Mouse (Mus musculus): ENCODE results near the gene Fam120b. TPM values are rescaled to one million over a fixed set of nuclear protein-coding genes. Genes with fewer than 3 reads are reported as not detected.

Fam120b gene
- 32.7 and 33.6 TPM in 2 replicates for polyA plus RNA-seq (2014; fragmentation: Nextera tagmentation; extraction: Ambion mirVana)

- H3K27me3 ChIP-seq (ENCODE audit: control insufficient read depth, insufficient read depth, low read length), result no peaks in the 10 kb centered on the region
- ATAC-seq (replicated peaks; ENCODE audit: low FRiP score) (peak; percentile 97), DNase-seq (ENCODE audit: low spot score) (peak; percentile 87)
- peaks cover 5% of the 10 kb centered on the region; the same call in 1 of the 2 replicates for H3K4me1 ChIP-seq (replicated peaks; ENCODE audit: control insufficient read depth, insufficient read depth, low read length)
- peak within 1 kb of the TSS; percentile 85 for H3K9ac ChIP-seq (ENCODE audit: low read length)
- H3K9me3 ChIP-seq (ENCODE audit: control insufficient read depth, low read length), result no peaks in the 10 kb centered on the region
- whole genome bisulfite sequencing, result under 1% methylated on average over 31 of the region's 31 CpGs
- H3K36me3 ChIP-seq (ENCODE audit: control insufficient read depth, insufficient read depth, low read length), result no peaks in the 10 kb centered on the region
- H3K4me3 ChIP-seq (ENCODE audit: low read depth, low read length), result peak within 1 kb of the TSS; percentile 69
- peak within 1 kb of the TSS; percentile 88 for H3K4me2 ChIP-seq (ENCODE audit: low read depth, low read length, severe bottlenecking)
- peak within 1 kb of the TSS; percentile 86 for H3K27ac ChIP-seq (ENCODE audit: low read depth, low read length)
These were observed at the start of gene Fam120b for GRCm38 (mm10) chr17:15395997-15396675. TSS of gene Fam120b (plus strand) at chr17:15396202.

DNA sequence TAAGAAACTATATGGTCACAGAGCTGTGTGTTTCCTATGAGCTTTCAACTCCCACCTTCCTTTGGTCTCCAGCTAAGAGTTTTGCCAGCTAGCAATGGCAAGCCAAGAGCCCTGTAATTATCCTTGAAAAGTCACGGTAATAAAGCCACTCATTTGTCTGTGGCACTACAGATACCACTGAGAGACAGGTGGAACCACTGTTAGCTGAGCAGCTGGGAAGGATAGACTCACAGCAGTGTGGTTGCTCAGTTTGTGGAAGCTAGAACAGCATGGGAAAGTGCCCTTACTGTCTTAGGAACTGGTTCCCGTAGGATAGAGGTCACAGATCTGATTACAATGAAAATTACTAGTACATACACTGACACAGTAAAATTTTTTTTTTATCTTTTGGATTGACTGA lies 45.9 kb upstream of the Fam120b start:
- 80% methylated on average over 2 of the region's 2 CpGs for WGBS
- H3K27me3 ChIP-seq (ENCODE audit: control insufficient read depth, insufficient read depth, low read length), result no peaks in the 10 kb centered on the region
- H3K36me3 ChIP-seq (ENCODE audit: control insufficient read depth, insufficient read depth, low read length), result no peaks in the 10 kb centered on the region
- no peak overlapping the region for H3K27ac ChIP-seq (ENCODE audit: low read depth, low read length)
- H3K4me1 ChIP-seq (replicated peaks; ENCODE audit: control insufficient read depth, insufficient read depth, low read length), result no peaks in the 10 kb centered on the region
- H3K9me3 ChIP-seq (ENCODE audit: control insufficient read depth, low read length), result no peaks in the 10 kb centered on the region
- no peak overlapping the region for H3K4me3 ChIP-seq (ENCODE audit: low read depth, low read length)
- ATAC-seq (replicated peaks; ENCODE audit: low FRiP score) (no peak), DNase-seq (ENCODE audit: low spot score) (peak; percentile 1)
- H3K4me2 ChIP-seq (ENCODE audit: low read depth, low read length, severe bottlenecking), result no peak overlapping the region
- no peak overlapping the region for H3K9ac ChIP-seq (ENCODE audit: low read length)

- Histone ChIP-seq H3K4me2 (ENCODE audit: low read depth, low read length, severe bottlenecking) (no peak overlapping the region), H3K4me3 (ENCODE audit: low read depth, low read length) (no peak overlapping the region), H3K27me3 (ENCODE audit: control insufficient read depth, insufficient read depth, low read length) (no peaks in the 10 kb centered on the region), H3K4me1 (replicated peaks; ENCODE audit: control insufficient read depth, insufficient read depth, low read length) (no peaks in the 10 kb centered on the region), H3K36me3 (ENCODE audit: control insufficient read depth, insufficient read depth, low read length) (no peaks in the 10 kb centered on the region), H3K9ac (ENCODE audit: low read length) (no peak overlapping the region), H3K9me3 (ENCODE audit: control insufficient read depth, low read length) (no peaks in the 10 kb centered on the region), H3K27ac (ENCODE audit: low read depth, low read length) (no peak overlapping the region)
- DNase-seq (ENCODE audit: low spot score) (peak; percentile 45), ATAC-seq (replicated peaks; ENCODE audit: low FRiP score) (no peak)
- WGBS, result 80% methylated on average over 10 of the region's 10 CpGs
These were observed 43.0 kb upstream of the Fam120b start for GRCm38 (mm10) chr17:15352869-15353610.

DNA sequence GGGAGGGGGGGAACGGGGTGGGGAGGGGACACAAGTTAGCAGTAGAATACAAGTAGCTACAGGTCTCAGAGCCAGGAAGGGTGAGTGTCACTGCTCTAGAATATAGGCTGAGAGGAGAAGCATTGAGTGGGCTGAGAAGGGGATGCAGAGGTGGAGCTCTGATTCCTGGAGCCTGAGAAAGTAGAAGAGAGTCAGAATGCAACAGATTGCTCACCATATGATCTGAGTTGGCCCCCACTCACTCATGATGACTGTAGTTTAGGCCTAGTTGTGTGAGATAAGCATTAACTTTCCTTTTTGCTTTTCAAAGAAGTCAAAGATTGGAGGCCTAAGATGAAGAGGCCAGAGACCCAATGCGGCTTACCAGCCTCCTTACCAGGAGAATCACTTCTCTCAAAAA lies 42.0 kb upstream of the Fam120b start:
- Histone ChIP-seq H3K4me2 (ENCODE audit: low read depth, low read length, severe bottlenecking) (no peak overlapping the region), H3K9ac (ENCODE audit: low read length) (no peak overlapping the region), H3K4me1 (replicated peaks; ENCODE audit: control insufficient read depth, insufficient read depth, low read length) (no peaks in the 10 kb centered on the region), H3K27ac (ENCODE audit: low read depth, low read length) (no peak overlapping the region), H3K4me3 (ENCODE audit: low read depth, low read length) (no peak overlapping the region), H3K27me3 (ENCODE audit: control insufficient read depth, insufficient read depth, low read length) (no peaks in the 10 kb centered on the region), H3K9me3 (ENCODE audit: control insufficient read depth, low read length) (no peaks in the 10 kb centered on the region), H3K36me3 (ENCODE audit: control insufficient read depth, insufficient read depth, low read length) (no peaks in the 10 kb centered on the region)
- WGBS, result 80% methylated on average over 2 of the region's 2 CpGs
- no peak for ATAC-seq (replicated peaks; ENCODE audit: low FRiP score)
- DNase-seq (ENCODE audit: low spot score), result peak; percentile 17

- 89% methylated on average over 3 of the region's 3 CpGs for WGBS
- Histone ChIP-seq H3K4me3 (ENCODE audit: low read depth, low read length) (no peak overlapping the region), H3K36me3 (ENCODE audit: control insufficient read depth, insufficient read depth, low read length) (no peaks in the 10 kb centered on the region), H3K4me2 (ENCODE audit: low read depth, low read length, severe bottlenecking) (no peak overlapping the region), H3K4me1 (replicated peaks; ENCODE audit: control insufficient read depth, insufficient read depth, low read length) (no peaks in the 10 kb centered on the region), H3K9ac (ENCODE audit: low read length) (no peak overlapping the region), H3K27me3 (ENCODE audit: control insufficient read depth, insufficient read depth, low read length) (no peaks in the 10 kb centered on the region), H3K9me3 (ENCODE audit: control insufficient read depth, low read length) (no peaks in the 10 kb centered on the region), H3K27ac (ENCODE audit: low read depth, low read length) (no peak overlapping the region)
- ATAC-seq (replicated peaks; ENCODE audit: low FRiP score), result no peak
- no peak for DNase-seq (ENCODE audit: low spot score)
These were observed 40.9 kb upstream of the Fam120b start for GRCm38 (mm10) chr17:15355072-15355471.

DNA sequence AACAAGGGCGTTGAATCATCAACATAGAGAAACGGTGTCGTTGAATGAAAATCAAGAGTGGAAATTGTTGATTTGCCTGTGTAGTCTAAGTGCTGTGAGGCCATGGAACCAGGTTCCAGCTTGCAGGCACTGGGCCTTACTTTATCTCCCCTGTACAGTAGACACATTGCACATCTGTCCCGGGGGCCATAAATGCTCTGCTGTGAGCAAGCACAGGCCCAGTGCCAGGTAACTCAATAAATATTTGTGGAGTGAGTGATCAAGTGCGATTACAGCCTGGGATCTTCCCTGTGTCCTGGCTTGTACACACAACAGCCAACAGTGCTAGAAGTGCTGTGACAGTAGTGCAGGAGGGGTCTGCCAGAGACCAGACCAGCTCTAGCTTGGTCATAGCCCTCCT lies 39.5 kb upstream of the Fam120b start:
- H3K27ac ChIP-seq (ENCODE audit: low read depth, low read length), result no peak overlapping the region
- H3K9me3 ChIP-seq (ENCODE audit: control insufficient read depth, low read length), result no peaks in the 10 kb centered on the region
- 90% methylated on average over 5 of the region's 5 CpGs for WGBS
- no peaks in the 10 kb centered on the region for H3K27me3 ChIP-seq (ENCODE audit: control insufficient read depth, insufficient read depth, low read length)
- peak; percentile 30 for DNase-seq (ENCODE audit: low spot score)
- no peak overlapping the region for H3K4me3 ChIP-seq (ENCODE audit: low read depth, low read length)
- no peak for ATAC-seq (replicated peaks; ENCODE audit: low FRiP score)
- no peak overlapping the region for H3K9ac ChIP-seq (ENCODE audit: low read length)
- H3K4me2 ChIP-seq (ENCODE audit: low read depth, low read length, severe bottlenecking), result no peak overlapping the region
- no peaks in the 10 kb centered on the region for H3K4me1 ChIP-seq (replicated peaks; ENCODE audit: control insufficient read depth, insufficient read depth, low read length)
- no peaks in the 10 kb centered on the region for H3K36me3 ChIP-seq (ENCODE audit: control insufficient read depth, insufficient read depth, low read length)

GRCm38 (mm10) chr17:15357071-15357470 lies 38.9 kb upstream of the Fam120b start:
- Histone ChIP-seq H3K4me3 (ENCODE audit: low read depth, low read length) (no peak overlapping the region), H3K27ac (ENCODE audit: low read depth, low read length) (no peak overlapping the region), H3K27me3 (ENCODE audit: control insufficient read depth, insufficient read depth, low read length) (no peaks in the 10 kb centered on the region), H3K4me1 (replicated peaks; ENCODE audit: control insufficient read depth, insufficient read depth, low read length) (no peaks in the 10 kb centered on the region), H3K4me2 (ENCODE audit: low read depth, low read length, severe bottlenecking) (no peak overlapping the region), H3K9me3 (ENCODE audit: control insufficient read depth, low read length) (no peaks in the 10 kb centered on the region), H3K9ac (ENCODE audit: low read length) (no peak overlapping the region), H3K36me3 (ENCODE audit: control insufficient read depth, insufficient read depth, low read length) (no peaks in the 10 kb centered on the region)
- DNase-seq (ENCODE audit: low spot score), result peak; percentile 30
- ATAC-seq (replicated peaks; ENCODE audit: low FRiP score), result no peak
- 77% methylated on average over 3 of the region's 3 CpGs for WGBS

GRCm38 (mm10) chr17:15363656-15364055 lies 32.3 kb upstream of the Fam120b start:
- no peak overlapping the region for H3K27ac ChIP-seq (ENCODE audit: low read depth, low read length)
- WGBS, result 87% methylated on average over 3 of the region's 3 CpGs
- H3K27me3 ChIP-seq (ENCODE audit: control insufficient read depth, insufficient read depth, low read length), result no peaks in the 10 kb centered on the region

More at GRCm38 (mm10) chr17:15363656-15364055, 32.3 kb upstream of the Fam120b start:
- DNase-seq (ENCODE audit: low spot score), result peak; percentile 39
- no peak for ATAC-seq (replicated peaks; ENCODE audit: low FRiP score)
- Histone ChIP-seq H3K4me1 (replicated peaks; ENCODE audit: control insufficient read depth, insufficient read depth, low read length) (no peaks in the 10 kb centered on the region), H3K9ac (ENCODE audit: low read length) (no peak overlapping the region), H3K36me3 (ENCODE audit: control insufficient read depth, insufficient read depth, low read length) (peaks cover 12% of the 10 kb centered on the region), H3K4me2 (ENCODE audit: low read depth, low read length, severe bottlenecking) (no peak overlapping the region), H3K9me3 (ENCODE audit: control insufficient read depth, low read length) (no peaks in the 10 kb centered on the region), H3K4me3 (ENCODE audit: low read depth, low read length) (no peak overlapping the region)

Measured in forebrain, embryonic 11.5 days (tissue).